Mouse (Mus musculus) midbrain, embryonic 12.5 days (tissue): ENCODE measurements around the gene Itpkb. TPM values are rescaled to one million over a fixed set of nuclear protein-coding genes. Genes with fewer than 3 reads are reported as not detected.

Experiments
- ATAC-seq: fragments of 200-750 bp; cut with Nextera tagmentation; 2 replicates; pipeline ENCODE4 v1.8.0; 2017; ENCODE audit warnings: low read depth, moderate TSS enrichment, moderate library complexity; ENCODE audit not compliant: low FRiP score
- H3K27ac ChIP-seq: fragments of 300-500 bp; sonication (generic); replicated peaks from 2 replicates; pipeline ENCODE4 v1.5.1; 2016; ENCODE audit warnings: mild to moderate bottlenecking
- H3K27me3 ChIP-seq: fragments of 300-500 bp; sonication (generic); 2 replicates; pipeline ENCODE4 v1.6.1; 2016; ENCODE audit warnings: mild to moderate bottlenecking
- H3K36me3 ChIP-seq: fragments of 300-500 bp; sonication (generic); 2 replicates; pipeline ENCODE4 v1.6.1; 2016
- H3K4me1 ChIP-seq: fragments of 300-500 bp; sonication (generic); 2 replicates; pipeline ENCODE4 v1.6.1; 2016
- H3K4me2 ChIP-seq: fragments of 300-500 bp; sonication (generic); replicated peaks from 2 replicates; pipeline ENCODE4 v1.6.1; 2016; ENCODE audit warnings: mild to moderate bottlenecking, moderate library complexity
- H3K4me3 ChIP-seq: fragments of 300-500 bp; sonication (generic); 2 replicates; pipeline ENCODE4 v1.5.1; 2016; ENCODE audit warnings: mild to moderate bottlenecking
- H3K9ac ChIP-seq: fragments of 300-500 bp; sonication (generic); replicated peaks from 2 replicates; pipeline ENCODE4 v1.6.1; 2016; ENCODE audit warnings: mild to moderate bottlenecking, moderate library complexity
- H3K9me3 ChIP-seq: fragments of 300-500 bp; sonication (generic); 2 replicates; pipeline ENCODE4 v1.6.1; 2016; ENCODE audit warnings: mild to moderate bottlenecking
- WGBS: fragments of 180-500 bp; shearing (Covaris S2); methylation state at CpG from one replicate; pipeline ENCODE4 v1.1.7; 2016; 5-methylcytosine and 5-hydroxymethylcytosine counted together
- polyA plus RNA-seq: library from polyadenylated mRNA; unstranded; fragments of >200 nt; fragmentation: Nextera tagmentation; extraction: Ambion mirVana; gene quantifications from 2 replicates; pipeline ENCODE4 v1.2.1, GENCODE M21; 2016

The Itpkb gene
- polyA plus RNA-seq, 1 experiment from 2014 or later = 5.2 TPM

DNA sequence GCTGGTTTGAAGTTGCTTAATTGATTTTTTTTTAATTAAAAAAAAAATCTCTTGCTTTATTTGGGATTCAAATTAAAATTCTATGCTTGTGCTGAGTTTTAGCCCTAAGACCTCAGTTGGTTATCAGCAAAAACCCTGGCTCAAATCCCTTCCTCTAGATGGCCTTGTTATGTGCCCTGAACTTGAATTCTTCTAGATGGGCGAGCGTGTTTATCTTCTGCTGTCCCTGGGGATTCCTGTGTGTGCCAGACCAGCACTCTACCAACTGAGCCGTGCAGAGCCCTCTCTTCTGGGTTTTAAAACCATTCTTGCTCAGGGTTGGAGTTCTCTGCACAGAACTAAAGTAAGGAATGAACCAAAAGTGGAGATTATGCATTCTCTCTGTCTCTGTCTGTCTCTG lies 22.0 kb downstream of the Itpkb start:
- WGBS = 69% methylated on average over 3 of the region's 3 CpGs

DNA sequence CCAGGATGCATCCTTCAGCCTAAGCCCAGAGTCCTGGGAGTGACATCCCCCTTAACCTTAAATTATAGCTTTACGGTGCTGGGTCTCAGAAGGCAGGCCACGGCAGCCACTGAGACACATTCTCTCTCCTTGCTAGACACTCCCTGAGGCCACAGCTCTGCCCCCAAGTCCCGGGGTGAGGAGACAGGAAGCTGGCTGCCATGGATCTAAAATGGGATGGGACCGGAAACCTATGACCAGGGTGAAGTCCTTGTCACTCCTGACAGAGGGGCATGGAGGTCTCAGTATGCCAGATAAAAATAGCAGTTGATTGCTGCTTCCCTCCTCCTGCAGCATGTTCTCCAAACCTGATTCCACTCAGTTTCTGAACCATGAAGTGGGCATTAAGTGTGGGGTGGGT lies 23.8 kb downstream of the Itpkb start:
- no peak overlapping the region for H3K27ac ChIP-seq
- H3K36me3 ChIP-seq = no peaks in the 10 kb centered on the region
- 76% methylated on average over 4 of the region's 4 CpGs for WGBS
- no peaks in the 10 kb centered on the region for H3K27me3 ChIP-seq
- no peak overlapping the region for H3K9ac ChIP-seq
- H3K9me3 ChIP-seq = no peaks in the 10 kb centered on the region
- ATAC-seq = no peak
- no peak overlapping the region for H3K4me2 ChIP-seq
- H3K4me3 ChIP-seq = no peak overlapping the region
- peaks cover 9% of the 10 kb centered on the region; the same call in 1 of the 2 replicates for H3K4me1 ChIP-seq

More for the DNA sequence above, 22.0 kb downstream of the Itpkb start:
- Histone ChIP-seq H3K4me2 (no peak overlapping the region), H3K4me1 (peaks cover 16% of the 10 kb centered on the region), H3K4me3 (no peak overlapping the region), H3K9ac (no peak overlapping the region), H3K9me3 (no peaks in the 10 kb centered on the region), H3K36me3 (no peaks in the 10 kb centered on the region), H3K27ac (no peak overlapping the region), H3K27me3 (no peaks in the 10 kb centered on the region)
- no peak for ATAC-seq

- Histone ChIP-seq H3K27me3 (no peaks in the 10 kb centered on the region), H3K4me1 (peaks cover 9% of the 10 kb centered on the region; the same call in 1 of the 2 replicates), H3K27ac (no peak overlapping the region), H3K9ac (no peak overlapping the region), H3K36me3 (no peaks in the 10 kb centered on the region), H3K4me3 (no peak overlapping the region), H3K4me2 (no peak overlapping the region), H3K9me3 (no peaks in the 10 kb centered on the region)
- no peak for ATAC-seq
- 91% methylated on average over 13 of the region's 13 CpGs for WGBS
These were observed 24.9 kb downstream of the Itpkb start for GRCm38 (mm10) chr1:180354976-180355730.

DNA sequence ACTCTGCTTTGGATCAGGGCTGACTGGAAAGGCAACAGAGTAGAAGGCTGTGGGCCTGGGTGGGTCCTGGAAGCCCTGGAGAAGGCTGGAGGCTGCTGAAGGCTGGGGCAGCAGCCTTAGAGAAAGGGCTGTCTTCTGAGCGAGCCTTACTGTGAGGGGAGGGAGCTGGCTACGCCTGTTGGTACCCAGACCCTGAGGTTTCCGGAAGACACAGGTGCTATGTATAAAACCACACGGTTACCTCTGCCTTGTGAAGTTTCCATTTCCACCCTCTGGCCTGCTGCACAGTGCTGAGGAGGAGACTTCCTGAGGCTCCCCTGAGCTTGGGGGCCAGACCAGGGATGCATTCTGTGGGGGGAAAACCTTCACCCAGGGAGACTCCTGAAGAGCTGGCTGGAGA lies 25.9 kb downstream of the Itpkb start:
- 0 out of 2 replicates have a peak, but pooled peaks cover 4% of the 10 kb centered on the region for H3K4me1 ChIP-seq
- H3K4me2 ChIP-seq = no peak overlapping the region
- H3K27ac ChIP-seq = no peak overlapping the region
- no peaks in the 10 kb centered on the region for H3K36me3 ChIP-seq
- no peaks in the 10 kb centered on the region for H3K9me3 ChIP-seq
- no peaks in the 10 kb centered on the region for H3K27me3 ChIP-seq
- 80% methylated on average over 4 of the region's 4 CpGs for WGBS
- no peak for ATAC-seq
- no peak overlapping the region for H3K4me3 ChIP-seq
- no peak overlapping the region for H3K9ac ChIP-seq

DNA sequence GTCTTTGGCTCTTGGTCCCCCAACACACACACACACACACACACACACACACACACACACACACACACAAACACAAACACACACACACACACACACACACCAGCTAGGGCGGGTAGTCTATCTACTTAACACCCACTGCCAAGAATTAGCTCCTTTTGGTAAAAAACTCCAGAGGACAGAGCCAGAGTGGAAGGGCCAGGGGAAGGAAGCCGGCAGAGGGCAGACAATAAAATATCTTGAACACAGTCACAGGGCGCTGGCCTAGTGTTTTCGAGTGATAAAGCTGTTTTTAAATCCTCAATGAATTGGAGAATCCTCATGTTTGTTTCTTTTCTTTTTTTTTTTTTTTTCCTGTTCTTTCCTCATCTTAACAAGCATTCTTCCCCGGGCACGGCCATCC lies 26.6 kb downstream of the Itpkb start:
- no peaks in the 10 kb centered on the region for H3K9me3 ChIP-seq
- no peak overlapping the region for H3K9ac ChIP-seq
- no peaks in the 10 kb centered on the region for H3K4me1 ChIP-seq
- no peak overlapping the region for H3K4me3 ChIP-seq
- no peaks in the 10 kb centered on the region for H3K36me3 ChIP-seq
- no peak overlapping the region for H3K27ac ChIP-seq
- H3K4me2 ChIP-seq = no peak overlapping the region
- ATAC-seq = no peak
- WGBS = 83% methylated on average over 6 of the region's 6 CpGs
- H3K27me3 ChIP-seq = no peaks in the 10 kb centered on the region

DNA sequence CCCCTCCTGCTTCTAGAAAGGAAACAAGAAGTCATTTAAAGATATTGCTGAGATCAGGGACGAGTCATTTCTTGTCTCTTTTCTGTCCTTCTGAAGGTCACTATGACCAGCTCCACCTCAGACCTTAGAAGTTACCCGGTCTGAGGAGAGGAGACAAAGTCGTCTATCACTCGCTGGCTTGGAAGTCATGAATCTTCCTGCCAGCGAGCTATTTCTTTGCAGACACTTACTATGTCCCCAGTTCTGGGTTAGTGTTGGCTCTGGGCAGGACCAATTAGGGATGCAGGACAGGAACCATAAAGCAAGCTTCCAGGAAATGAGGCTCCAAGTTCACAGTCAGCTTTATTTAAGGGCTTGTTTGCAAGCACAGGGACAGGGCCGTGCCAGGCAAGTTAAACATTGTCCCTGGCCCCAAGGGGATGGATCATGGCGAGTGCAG lies 27.6 kb downstream of the Itpkb start:
- ATAC-seq = no peak
- Histone ChIP-seq H3K36me3 (no peaks in the 10 kb centered on the region), H3K27me3 (no peaks in the 10 kb centered on the region), H3K4me2 (no peak overlapping the region), H3K4me3 (no peak overlapping the region), H3K27ac (no peak overlapping the region), H3K9me3 (no peaks in the 10 kb centered on the region), H3K9ac (no peak overlapping the region), H3K4me1 (no peaks in the 10 kb centered on the region)
- 84% methylated on average over 7 of the region's 7 CpGs for WGBS

DNA sequence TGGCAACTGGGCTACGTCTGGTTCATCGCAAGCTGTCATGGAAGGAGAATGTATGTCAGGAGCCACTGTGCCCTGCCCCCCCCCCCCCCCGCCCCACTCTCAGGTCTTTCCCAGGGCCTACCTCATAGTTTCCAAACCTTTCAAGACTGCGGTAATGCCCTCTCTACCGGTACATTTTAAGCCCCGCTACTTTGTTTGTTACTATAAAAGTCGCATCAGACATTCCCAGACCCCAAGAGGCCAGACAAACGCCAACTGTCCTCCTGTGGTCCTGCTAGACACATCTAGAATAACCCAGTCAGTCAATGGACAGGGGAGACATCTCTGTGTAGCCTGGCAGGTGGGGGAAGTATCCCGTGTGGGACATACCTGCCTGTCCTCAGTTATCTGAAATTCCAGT lies 28.2 kb downstream of the Itpkb start:
- H3K27me3 ChIP-seq = no peaks in the 10 kb centered on the region
- WGBS = 89% methylated on average over 9 of the region's 9 CpGs
- H3K9me3 ChIP-seq = no peaks in the 10 kb centered on the region
- no peak overlapping the region for H3K27ac ChIP-seq
- H3K4me3 ChIP-seq = no peak overlapping the region
- no peak overlapping the region for H3K4me2 ChIP-seq
- no peak overlapping the region for H3K9ac ChIP-seq
- no peak for ATAC-seq
- H3K4me1 ChIP-seq = no peaks in the 10 kb centered on the region
- no peaks in the 10 kb centered on the region for H3K36me3 ChIP-seq

GRCm38 (mm10) chr1:180359311-180359710 lies 29.0 kb downstream of the Itpkb start:
- Histone ChIP-seq H3K4me2 (no peak overlapping the region), H3K27me3 (no peaks in the 10 kb centered on the region), H3K9me3 (no peaks in the 10 kb centered on the region), H3K27ac (no peak overlapping the region), H3K4me1 (peaks cover 6% of the 10 kb centered on the region), H3K4me3 (no peak overlapping the region), H3K9ac (no peak overlapping the region), H3K36me3 (no peaks in the 10 kb centered on the region)
- 84% methylated on average over 5 of the region's 5 CpGs for WGBS
- no peak for ATAC-seq

DNA sequence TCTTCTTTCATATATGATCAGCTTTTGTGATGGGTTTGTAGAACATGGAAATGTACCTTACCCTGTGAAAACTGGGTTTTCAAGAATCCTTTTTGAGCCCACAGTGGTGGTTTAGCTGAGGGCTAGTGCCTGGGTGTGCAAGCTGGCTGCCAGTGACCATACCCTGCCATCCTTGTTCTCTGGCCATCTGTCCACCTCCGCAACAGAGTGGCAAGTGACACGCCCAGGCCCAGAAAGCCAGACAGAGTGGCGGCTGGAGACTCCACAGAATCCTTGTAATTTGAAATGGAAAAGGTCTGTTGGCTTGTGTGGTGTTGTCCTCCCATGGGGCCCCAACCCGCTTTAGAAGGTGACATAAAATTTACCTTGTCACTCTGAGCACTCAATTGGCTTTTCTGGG lies 31.9 kb downstream of the Itpkb start:
- no peak for ATAC-seq
- no peaks in the 10 kb centered on the region for H3K27me3 ChIP-seq
- 88% methylated on average over 4 of the region's 4 CpGs for WGBS
- no peak overlapping the region for H3K4me3 ChIP-seq
- no peak overlapping the region for H3K27ac ChIP-seq
- H3K36me3 ChIP-seq = no peaks in the 10 kb centered on the region
- H3K4me1 ChIP-seq = peaks cover 19% of the 10 kb centered on the region
- no peak overlapping the region for H3K4me2 ChIP-seq
- H3K9ac ChIP-seq = no peak overlapping the region
- no peaks in the 10 kb centered on the region for H3K9me3 ChIP-seq

DNA sequence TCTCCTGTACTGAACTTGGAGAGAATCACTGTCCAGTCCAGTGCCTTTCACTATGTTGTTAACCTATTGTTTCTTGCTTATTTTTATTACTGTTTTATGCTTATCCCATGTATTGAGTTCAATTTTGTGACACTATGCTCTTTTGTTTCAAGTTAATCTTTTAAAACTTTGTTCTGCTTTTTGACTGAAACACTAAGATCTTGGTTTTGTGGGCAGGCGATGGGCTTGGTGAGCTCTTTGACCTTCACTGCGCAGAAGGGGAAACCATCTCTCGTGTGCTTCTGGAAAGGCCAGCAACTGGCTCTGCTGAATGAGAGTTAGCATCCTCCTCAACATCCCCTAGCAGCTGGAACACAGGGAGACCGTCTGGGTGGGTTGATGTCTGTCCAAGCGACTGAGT lies 32.6 kb downstream of the Itpkb start:
- Histone ChIP-seq H3K4me2 (no peak overlapping the region), H3K27me3 (no peaks in the 10 kb centered on the region), H3K36me3 (no peaks in the 10 kb centered on the region), H3K9me3 (no peaks in the 10 kb centered on the region), H3K27ac (no peak overlapping the region), H3K9ac (no peak overlapping the region), H3K4me3 (no peak overlapping the region), H3K4me1 (peaks cover 19% of the 10 kb centered on the region)
- WGBS = 87% methylated on average over 5 of the region's 5 CpGs
- ATAC-seq = no peak

GRCm38 (mm10) chr1:180363317-180363716 lies 33.0 kb downstream of the Itpkb start:
- Histone ChIP-seq H3K27ac (peak overlapping the region; percentile 39; the same call in 1 of the 2 replicates), H3K9me3 (no peaks in the 10 kb centered on the region)

DNA sequence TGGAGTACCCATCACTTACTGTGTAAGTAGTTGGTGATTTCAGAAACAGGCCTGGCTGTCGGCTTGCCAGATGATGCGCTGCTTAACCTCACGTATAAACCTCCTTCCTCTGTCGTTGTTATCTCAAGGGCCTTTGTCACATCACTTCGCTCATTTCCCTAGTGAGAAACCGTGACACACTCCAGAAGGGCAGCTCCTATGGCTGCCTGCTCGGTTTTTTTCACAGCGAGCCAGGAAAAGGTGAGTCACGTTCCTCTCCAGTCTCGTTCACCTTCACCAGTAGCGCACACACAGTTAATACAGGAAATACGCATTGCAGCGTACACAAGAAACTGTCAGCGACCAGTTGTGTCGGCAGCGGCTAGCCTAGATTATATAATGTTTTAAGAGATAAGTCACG lies 33.7 kb downstream of the Itpkb start:
- ATAC-seq = no peak
- Histone ChIP-seq H3K27ac (peak overlapping the region; percentile 39; the same call in 1 of the 2 replicates), H3K9me3 (no peaks in the 10 kb centered on the region), H3K36me3 (no peaks in the 10 kb centered on the region), H3K4me1 (peaks cover 19% of the 10 kb centered on the region), H3K9ac (0 out of 2 replicates have a peak overlapping the region, but pooled peaks have one; percentile 3), H3K4me3 (no peak overlapping the region), H3K4me2 (peak overlapping the region; percentile 69), H3K27me3 (no peaks in the 10 kb centered on the region)
- WGBS = 85% methylated on average over 17 of the region's 17 CpGs

More at GRCm38 (mm10) chr1:180363317-180363716, 33.0 kb downstream of the Itpkb start:
- WGBS = 81% methylated on average over 3 of the region's 3 CpGs
- H3K4me2 ChIP-seq = no peak overlapping the region
- no peak overlapping the region for H3K4me3 ChIP-seq
- no peaks in the 10 kb centered on the region for H3K27me3 ChIP-seq
- peaks cover 19% of the 10 kb centered on the region for H3K4me1 ChIP-seq
- ATAC-seq = no peak
- H3K9ac ChIP-seq = no peak overlapping the region
- H3K36me3 ChIP-seq = no peaks in the 10 kb centered on the region
